ENCODE assay signal across 14 mouse cellular contexts in the genomic region with DNA sequence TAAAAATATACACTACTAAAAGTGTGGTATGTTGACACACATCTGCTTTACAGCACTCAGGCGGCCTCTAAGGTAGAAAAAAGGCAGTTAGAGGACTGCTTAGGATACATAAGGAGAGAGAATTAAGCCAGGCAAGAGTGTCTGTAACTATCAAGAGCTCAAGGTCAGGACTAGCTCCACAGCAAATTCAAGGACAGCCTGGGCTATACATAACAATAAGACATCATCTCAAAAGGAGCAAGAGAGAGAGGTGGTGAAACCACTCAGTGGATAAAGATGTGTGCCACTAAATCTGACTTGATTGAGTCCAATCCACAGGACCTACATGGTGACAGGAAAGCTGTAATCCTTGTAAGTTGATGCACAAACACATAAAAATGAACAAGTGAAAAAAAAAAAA. TPM values are rescaled to one million over a fixed set of nuclear protein-coding genes. Genes with fewer than 3 reads are reported as not detected.
A peak's percentile ranks its signal among the peaks of the same experiment; 100 is the strongest.
DNase-seq lines count a peak whose midpoint lies in the region; ATAC-seq and TF ChIP-seq lines count a peak whose summit lies in the region.
"Had no signal": no experiment of that assay in that cellular context is flagged by ENCODE, and none has a peak within 500 bp of the region (broad histone marks: within the 10 kb centered on the region; RNA-seq: fewer than 3 reads in every experiment).

No protein-coding gene starts in this region.

- H3ac ChIP-seq in myocyte (ENCODE audit: control insufficient read depth, insufficient read length) = no peak overlapping the region

- peaks cover 31% of the 10 kb centered on the region for H3K4me1 ChIP-seq in heart, embryonic 10.5 days
- H3K4me1 ChIP-seq in lung, embryonic 15.5 days = peaks cover 41% of the 10 kb centered on the region
- peaks cover 47% of the 10 kb centered on the region for H3K4me1 ChIP-seq in hindbrain, embryonic 15.5 days (replicated peaks)

- no peaks in the 10 kb centered on the region for H3K27me3 ChIP-seq in heart, embryonic 10.5 days (ENCODE audit: insufficient read depth, poor library complexity, severe bottlenecking)
- no peaks in the 10 kb centered on the region for H3K27me3 ChIP-seq in lung, embryonic 15.5 days
- no peaks in the 10 kb centered on the region for H3K27me3 ChIP-seq in hindbrain, embryonic 15.5 days
- no peaks in the 10 kb centered on the region for H3K27me3 ChIP-seq in myocyte (ENCODE audit: control insufficient read depth, insufficient read depth, insufficient read length)

- H3K9me3 ChIP-seq in heart, embryonic 10.5 days = no peaks in the 10 kb centered on the region
- no peaks in the 10 kb centered on the region for H3K9me3 ChIP-seq in lung, embryonic 15.5 days
- H3K9me3 ChIP-seq in hindbrain, embryonic 15.5 days = no peaks in the 10 kb centered on the region

- ATAC-seq in lung, embryonic 15.5 days (ENCODE audit: borderline replicate concordance, extremely low read depth, low FRiP score, low TSS enrichment) = no peak
- ATAC-seq in hindbrain, embryonic 15.5 days (ENCODE audit: low FRiP score, low read depth) = no peak
- ATAC-seq in megakaryocyte progenitor cell, adult 5-6 weeks (replicated peaks; ENCODE audit: poor library complexity) = no peak
- ATAC-seq: CD4-positive, CD25-positive, alpha-beta regulatory T cell, adult 4 months had no signal

- peak overlapping the region; percentile 26 for H3K4me2 ChIP-seq in lung, embryonic 15.5 days
- peak overlapping the region; percentile 46 for H3K4me2 ChIP-seq in hindbrain, embryonic 15.5 days
- H3K4me2 ChIP-seq in myocyte (ENCODE audit: low read depth) = peak overlapping the region; percentile 83

- no peak for TF ChIP-seq POLR2A in myocyte (IDR thresholded peaks at IDR 0.05; ENCODE audit: insufficient read length, low read depth)

- H3K27ac ChIP-seq in heart, embryonic 10.5 days = no peak overlapping the region
- no peak overlapping the region for H3K27ac ChIP-seq in lung, embryonic 15.5 days
- no peak overlapping the region for H3K27ac ChIP-seq in hindbrain, embryonic 15.5 days (replicated peaks)

- intact Hi-C loops in heart, postnatal 14 days (cut with DNase I) = no loop called here

- H3K79me2 ChIP-seq in myocyte (ENCODE audit: control insufficient read depth, insufficient read depth) = peaks cover 77% of the 10 kb centered on the region

- peak overlapping the region; percentile 22; the same call in 1 of the 2 replicates for H3K4me3 ChIP-seq in heart, embryonic 10.5 days
- H3K4me3 ChIP-seq in lung, embryonic 15.5 days = no peak overlapping the region
- H3K4me3 ChIP-seq in hindbrain, embryonic 15.5 days = peak overlapping the region; percentile 4; the same call in 1 of the 2 replicates
- no peak overlapping the region for H3K4me3 ChIP-seq in myocyte

- DNase-seq in heart, embryonic 10.5 days (ENCODE audit: low spot score) = no peak
- DNase-seq in heart, postnatal 14 days = no peak
- no peak for DNase-seq in lung, postnatal 4 days
- DNase-seq in urinary bladder, adult 2 months (ENCODE audit: low spot score) = no peak
- DNase-seq: adrenal gland, adult 2 months; cerebellum, adult 9-11 months; kidney, adult 9 months; right cerebral cortex, postnatal 4 days; thymus, postnatal 36 days had no signal

- H3K9ac ChIP-seq in lung, embryonic 15.5 days = no peak overlapping the region
- no peak overlapping the region for H3K9ac ChIP-seq in hindbrain, embryonic 15.5 days

- 74% methylated on average over 1 of the region's 1 CpGs for WGBS in heart, embryonic 10.5 days
- WGBS in lung, embryonic 15.5 days = 35% methylated on average over 1 of the region's 1 CpGs
- 81% methylated on average over 1 of the region's 1 CpGs for WGBS in hindbrain, embryonic 15.5 days

- no peaks in the 10 kb centered on the region for H3K36me3 ChIP-seq in heart, embryonic 10.5 days
- no peaks in the 10 kb centered on the region for H3K36me3 ChIP-seq in lung, embryonic 15.5 days
- H3K36me3 ChIP-seq in hindbrain, embryonic 15.5 days = no peaks in the 10 kb centered on the region
- no peaks in the 10 kb centered on the region for H3K36me3 ChIP-seq in myocyte (ENCODE audit: control insufficient read depth, insufficient read depth)

TF ChIP-seq in myocyte, 11 proteins besides CTCF, POLR2A, EP300 and RAD21:
- no peak for TF ChIP-seq TCF3 (IDR thresholded peaks at IDR 0.05; ENCODE audit: insufficient read length, low read depth)
- TF ChIP-seq USF1 (IDR thresholded peaks at IDR 0.05; ENCODE audit: low read depth) = no peak
- TF ChIP-seq MYOG (IDR thresholded peaks at IDR 0.05; ENCODE audit: control insufficient read depth in 1 of 3, insufficient read depth in 1 of 3, insufficient read length in 2 of 3, low read depth in 2 of 3) = no peak
- no peak for TF ChIP-seq REST (IDR thresholded peaks at IDR 0.05; ENCODE audit: insufficient read depth, insufficient read length)
- TF ChIP-seq POLR2AphosphoS2 (IDR thresholded peaks at IDR 0.05; ENCODE audit: insufficient read length, low read depth) = no peak
- TF ChIP-seq SRF (IDR thresholded peaks at IDR 0.05; ENCODE audit: control insufficient read depth, insufficient read length, low read depth) = no peak

RNA-seq across cellular contexts. Expression of gene Pafah1b1, which starts 3.8 kb away (rescaled TPM):
- polyA plus RNA-seq in heart, embryonic 10.5 days (2016; fragmentation: Nextera tagmentation; extraction: Ambion mirVana) = 47.2 and 55.8 TPM in 2 replicates
- 100 to 1,000 TPM; 200 to 201 TPM for total RNA-seq in heart, postnatal 14 days (2021)
- polyA plus RNA-seq in lung, embryonic 15.5 days (2015; fragmentation: Nextera tagmentation; extraction: Ambion mirVana) = 41.2 and 45.1 TPM in 2 replicates
- 45.8 and 50.4 TPM in 2 replicates for polyA plus RNA-seq in hindbrain, embryonic 15.5 days (2015; fragmentation: Nextera tagmentation; extraction: Ambion mirVana)
- polyA plus RNA-seq in myocyte (2012; fragmentation: generic; extraction: Trizol) = 32.6 TPM
- total RNA-seq in megakaryocyte progenitor cell, adult 5-6 weeks (2015) = 47.4 and 49.4 TPM in 2 replicates
- 49.0 and 51.1 TPM in 2 replicates for total RNA-seq in megakaryocyte progenitor cell, adult 5-6 weeks (2017)
- polyA plus RNA-seq in urinary bladder, adult 2 months (2012; rRNA removed) = 59.0 and 60.9 TPM in 2 replicates

RNA-seq across cellular contexts. Expression of gene Mettl16, which starts 50.0 kb away (rescaled TPM):
- 43.2 and 52.9 TPM in 2 replicates for polyA plus RNA-seq in heart, embryonic 10.5 days (2016; fragmentation: Nextera tagmentation; extraction: Ambion mirVana)
- 10 to 100 TPM; 11.2 to 14.2 TPM for total RNA-seq in heart, postnatal 14 days (2021)
- polyA plus RNA-seq in lung, embryonic 15.5 days (2015; fragmentation: Nextera tagmentation; extraction: Ambion mirVana) = 48.4 and 50.3 TPM in 2 replicates
- polyA plus RNA-seq in hindbrain, embryonic 15.5 days (2015; fragmentation: Nextera tagmentation; extraction: Ambion mirVana) = 51.9 and 53.5 TPM in 2 replicates
- 10.9 TPM for polyA plus RNA-seq in myocyte (2012; fragmentation: generic; extraction: Trizol)
- 13.9 and 14.3 TPM in 2 replicates for total RNA-seq in megakaryocyte progenitor cell, adult 5-6 weeks (2015)
- 36.2 and 45.6 TPM in 2 replicates for total RNA-seq in megakaryocyte progenitor cell, adult 5-6 weeks (2017)
- polyA plus RNA-seq in urinary bladder, adult 2 months (2012; rRNA removed) = 12.1 and 12.4 TPM in 2 replicates

Comparison
In these comparisons a context has a peak if more than half of its experiments do, and no peak if none do; other contexts are left out.
1. H3K4me3 ChIP-seq: peak in heart, embryonic 10.5 days (single experiment) and hindbrain, embryonic 15.5 days (single experiment); none in lung, embryonic 15.5 days (single experiment) and myocyte (single experiment).
2. H3K4me2 ChIP-seq: peak in every context shown above with its lines; median percentile 83 in myocyte; 46 in hindbrain, embryonic 15.5 days; 26 in lung, embryonic 15.5 days.